Mouse (Mus musculus) heart, adult 2 months (tissue): ENCODE measurements around the gene Pfkfb3.

Experiments
- CTCF ChIP-seq: fragments of 200-600 bp; IDR thresholded peaks from 2 replicates; pipeline ENCODE4 v1.8.1; 2022; ENCODE audit warnings: antibody characterized with exemption, mild to moderate bottlenecking, moderate library complexity
- EP300 ChIP-seq: fragments of 200-500 bp; IDR thresholded peaks from 2 replicates; pipeline ENCODE4 v1.6.1; 2011; ENCODE audit warnings: low read depth, low read length, control low read depth; ENCODE audit not compliant: insufficient read depth
- POLR2A ChIP-seq: fragments of 200-500 bp; IDR thresholded peaks from 2 replicates; pipeline ENCODE4 v1.6.1; 2011; ENCODE audit warnings: mild to moderate bottlenecking, low read depth, low read length, control low read depth; ENCODE audit not compliant: insufficient read depth

DNA sequence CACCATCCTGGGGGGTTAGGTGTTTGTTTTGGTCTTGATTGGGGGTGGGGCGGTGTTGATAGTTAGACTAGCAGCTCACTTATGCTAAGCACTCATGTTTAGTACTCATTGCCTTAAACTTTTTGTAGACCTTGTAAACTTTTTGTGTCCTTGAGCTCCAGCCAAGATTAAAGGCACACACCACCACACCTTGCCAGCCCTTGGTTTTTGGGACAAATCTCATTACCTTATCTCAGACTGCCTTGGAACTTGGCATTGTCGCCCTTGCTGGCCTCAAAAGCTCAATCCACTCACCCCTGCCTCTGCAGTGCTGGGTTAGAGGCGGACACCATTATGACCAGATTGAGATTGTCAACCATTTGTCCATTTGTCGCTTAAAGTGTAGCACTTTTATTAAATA is 125.3 kb downstream of the Pfkfb3 start:
- TF ChIP-seq CTCF (no peak), EP300 (no peak), POLR2A (no peak)
